Mouse (Mus musculus): ENCODE data around the gene Gm10718. TPM values are rescaled to one million over a fixed set of nuclear protein-coding genes. Genes with fewer than 3 reads are reported as not detected.
"Not testable (repeated sequence)": the region's sequence is repeated elsewhere in the genome, so short reads cannot be mapped to it uniquely, and the experiment has no call there.

Gm10718 gene
- polyA plus RNA-seq, 1 experiment: 18.3 TPM

- H3K27me3 ChIP-seq (replicated peaks); H3K9me3 ChIP-seq; H3K4me3 ChIP-seq (replicated peaks); H3K36me3 ChIP-seq (replicated peaks; ENCODE audit: low read length); H3K4me1 ChIP-seq: not testable (repeated sequence)
Measured at GRCm38 (mm10) chr9:3019835-3020727, 3.3 kb upstream of the Gm10718 start.

GRCm38 (mm10) chr9:3022316-3023008 lies 885 bp upstream of the Gm10718 start:
- H3K4me1 ChIP-seq; H3K36me3 ChIP-seq (replicated peaks; ENCODE audit: low read length); H3K9me3 ChIP-seq; H3K27me3 ChIP-seq (replicated peaks); H3K4me3 ChIP-seq (replicated peaks): not testable (repeated sequence)

GRCm38 (mm10) chr9:3023985-3024648 lies 770 bp downstream of the Gm10718 start:
- H3K9me3 ChIP-seq; H3K36me3 ChIP-seq (replicated peaks; ENCODE audit: low read length); H3K4me1 ChIP-seq; H3K27me3 ChIP-seq (replicated peaks); H3K4me3 ChIP-seq (replicated peaks): not testable (repeated sequence)

- not testable (repeated sequence) for H3K27me3 ChIP-seq (replicated peaks); H3K9me3 ChIP-seq; H3K4me3 ChIP-seq (replicated peaks); H3K4me1 ChIP-seq; H3K36me3 ChIP-seq (replicated peaks; ENCODE audit: low read length)
Measured at GRCm38 (mm10) chr9:3024912-3025467, 1.6 kb downstream of the Gm10718 start, which contains the start of gene Gm10717. TSS of gene Gm10717 (plus strand) at chr9:3025417.

DNA sequence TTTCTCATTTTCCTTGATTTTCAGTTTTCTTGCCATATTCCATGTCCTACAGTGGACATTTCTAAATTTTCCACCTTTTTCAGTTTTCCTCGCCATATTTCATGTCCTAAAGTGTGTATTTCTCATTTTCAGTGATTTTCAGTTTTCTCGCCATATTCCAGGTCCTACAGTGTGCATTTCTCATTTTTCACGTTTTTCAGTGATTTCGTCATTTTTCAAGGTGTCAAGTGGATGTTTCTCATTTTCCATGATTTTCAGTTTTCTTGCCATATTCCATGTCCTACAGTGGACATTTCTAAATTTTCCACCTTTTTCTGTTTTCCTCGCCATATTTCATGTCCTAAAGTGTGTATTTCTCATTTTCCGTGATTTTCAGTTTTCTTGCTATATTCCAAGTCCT lies 2.3 kb downstream of the Gm10718 start:
- not testable (repeated sequence) for H3K9me3 ChIP-seq; H3K4me3 ChIP-seq (replicated peaks); H3K4me1 ChIP-seq; H3K27me3 ChIP-seq (replicated peaks); H3K36me3 ChIP-seq (replicated peaks; ENCODE audit: low read length)

- not testable (repeated sequence) for H3K9me3 ChIP-seq; H3K27me3 ChIP-seq (replicated peaks); H3K4me3 ChIP-seq (replicated peaks); H3K4me1 ChIP-seq; H3K36me3 ChIP-seq (replicated peaks; ENCODE audit: low read length)
Measured at GRCm38 (mm10) chr9:3026136-3026535, 2.8 kb downstream of the Gm10718 start.

DNA sequence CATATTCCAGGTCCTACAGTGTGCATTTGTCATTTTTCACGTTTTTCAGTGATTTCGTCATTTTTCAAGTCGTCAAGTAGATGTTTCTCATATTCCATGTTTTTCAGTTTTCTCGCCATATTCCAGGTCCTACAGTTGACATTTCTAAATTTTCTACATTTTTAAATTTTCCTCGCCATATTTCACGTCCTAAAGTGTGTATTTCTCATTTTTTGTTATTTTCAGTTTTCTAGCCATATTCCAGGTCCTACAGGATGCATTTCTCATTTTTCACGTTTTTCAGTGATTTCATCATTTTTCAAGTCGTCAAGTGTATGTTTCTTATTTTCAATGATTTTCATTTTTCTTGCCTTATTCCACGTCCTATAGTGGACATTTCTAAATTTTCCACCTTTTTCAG lies 3.4 kb downstream of the Gm10718 start:
- not testable (repeated sequence) for H3K4me3 ChIP-seq (replicated peaks); H3K9me3 ChIP-seq; H3K36me3 ChIP-seq (replicated peaks; ENCODE audit: low read length); H3K27me3 ChIP-seq (replicated peaks); H3K4me1 ChIP-seq

- H3K4me1 ChIP-seq; H3K9me3 ChIP-seq; H3K36me3 ChIP-seq (replicated peaks; ENCODE audit: low read length); H3K4me3 ChIP-seq (replicated peaks); H3K27me3 ChIP-seq (replicated peaks): not testable (repeated sequence)
Measured at GRCm38 (mm10) chr9:3027200-3027599, 3.9 kb downstream of the Gm10718 start.

GRCm38 (mm10) chr9:3029276-3030000 lies 6.1 kb downstream of the Gm10718 start:
- not testable (repeated sequence) for H3K9me3 ChIP-seq; H3K27me3 ChIP-seq (replicated peaks); H3K36me3 ChIP-seq (replicated peaks; ENCODE audit: low read length); H3K4me3 ChIP-seq (replicated peaks); H3K4me1 ChIP-seq

- H3K4me1 ChIP-seq; H3K9me3 ChIP-seq; H3K27me3 ChIP-seq (replicated peaks); H3K4me3 ChIP-seq (replicated peaks); H3K36me3 ChIP-seq (replicated peaks; ENCODE audit: low read length): not testable (repeated sequence)
Measured at GRCm38 (mm10) chr9:3030677-3031318, 7.5 kb downstream of the Gm10718 start.

DNA sequence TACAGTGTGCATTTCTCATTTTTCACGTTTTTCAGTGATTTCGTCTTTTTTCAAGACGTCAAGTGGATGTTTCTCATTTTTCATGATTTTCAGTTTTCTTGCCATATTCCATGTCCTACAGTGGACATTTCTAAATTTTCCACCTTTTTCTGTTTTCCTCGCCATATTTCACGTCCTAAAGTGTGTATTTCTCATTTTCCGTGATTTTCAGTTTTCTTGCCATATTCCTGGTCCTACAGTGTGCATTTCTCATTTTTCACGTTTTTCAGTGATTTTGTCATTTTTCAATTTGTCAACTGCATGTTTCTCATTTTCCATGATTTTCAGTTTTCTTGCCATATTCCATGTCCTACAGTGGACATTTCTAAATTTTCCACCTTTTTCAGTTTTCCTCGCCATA lies 11.0 kb downstream of the Gm10718 start, which contains the start of gene Gm17535:
TSS of gene Gm17535 (plus strand) at position 301 of the 400 bp plus-strand sequence.
- not testable (repeated sequence) for H3K27me3 ChIP-seq (replicated peaks); H3K36me3 ChIP-seq (replicated peaks; ENCODE audit: low read length); H3K4me3 ChIP-seq (replicated peaks); H3K9me3 ChIP-seq; H3K4me1 ChIP-seq

- H3K9me3 ChIP-seq; H3K4me3 ChIP-seq (replicated peaks); H3K27me3 ChIP-seq (replicated peaks); H3K4me1 ChIP-seq; H3K36me3 ChIP-seq (replicated peaks; ENCODE audit: low read length): not testable (repeated sequence)
Measured at GRCm38 (mm10) chr9:3036577-3036976, 13.2 kb downstream of the Gm10718 start, which contains the start of gene Gm10715. TSS of gene Gm10715 (plus strand) at chr9:3036877.

- H3K9me3 ChIP-seq: peaks cover 11% of the 10 kb centered on the region
- H3K4me1 ChIP-seq; H3K27me3 ChIP-seq (replicated peaks); H3K4me3 ChIP-seq (replicated peaks); H3K36me3 ChIP-seq (replicated peaks; ENCODE audit: low read length): not testable (repeated sequence)
Measured at GRCm38 (mm10) chr9:3038161-3038560, 14.8 kb downstream of the Gm10718 start.
